9 mouse cellular contexts compared by ENCODE assay signal in genomic region chr17:28987713-28988112, GRCm38 (mm10). TPM values are rescaled to one million over a fixed set of nuclear protein-coding genes. Genes with fewer than 3 reads are reported as not detected.
DNase-seq lines count a peak whose midpoint lies in the region; ATAC-seq lines count a peak whose summit lies in the region.
"Had no signal": no experiment of that assay in that cellular context is flagged by ENCODE, and none has a peak within 500 bp of the region (broad histone marks: within the 10 kb centered on the region; RNA-seq: fewer than 3 reads in every experiment).

No protein-coding gene starts in this region.

- DNase-seq in adrenal gland, postnatal 14 days = peak; percentile 59
- no peak for DNase-seq in adrenal gland, adult 2 months
- peak; percentile 41 to 54 for DNase-seq in left cerebral cortex, postnatal 14 days (ENCODE audit: low spot score in 2 of 2)
- no peak for DNase-seq in left cerebral cortex, adult 8-10 months (ENCODE audit: low spot score in 2 of 2)
- peak; percentile 64 for DNase-seq in mesoderm, embryonic 11.5 days (ENCODE audit: low read depth, low spot score)
- DNase-seq in ovary, postnatal 10 days (ENCODE audit: low spot score) = no peak

- ATAC-seq in activated CD4-positive, CD25-positive, alpha-beta regulatory T cell, adult 4 months = peak; percentile 71
- peak; percentile 63 for ATAC-seq in granulocyte monocyte progenitor cell, adult 5-6 weeks (replicated peaks; ENCODE audit: poor library complexity, severe bottlenecking)

- intact Hi-C loops in left cerebral cortex, postnatal 14 days (cut with DNase I) = loop anchor here (5.0 kb wide), 1 partner anchor 185 kb away; no protein-coding TSS in a partner anchor

RNA-seq across cellular contexts. Expression of gene Stk38, which starts 20.1 kb away (rescaled TPM):
- total RNA-seq in adrenal gland, postnatal 14 days (2021) = 55.0 and 73.5 TPM in 2 replicates
- 10 to 100 TPM; 50.5 to 52.6 TPM for total RNA-seq in adrenal gland, adult 2 months (2021)
- polyA plus RNA-seq in adrenal gland, adult 2 months (2012; rRNA removed) = 151 and 161 TPM in 2 replicates
- total RNA-seq in left cerebral cortex, postnatal 14 days (2021) = 10 to 100 TPM; 47.5 to 49.2 TPM
- total RNA-seq in left cerebral cortex, adult 8-10 months (2022) = 10 to 100 TPM; 46.7 to 54.7 (median 48.4) TPM
- 100 to 1,000 TPM; 196 to 222 TPM for polyA plus RNA-seq in activated CD4-positive, CD25-positive, alpha-beta regulatory T cell, adult 4 months (2017; shearing (Covaris generic))
- total RNA-seq in granulocyte monocyte progenitor cell, adult 5-6 weeks (2014; fragmentation: Nextera tagmentation) = 99.0 and 116 TPM in 2 replicates
- 51.6 and 58.2 TPM in 2 replicates for total RNA-seq in granulocyte monocyte progenitor cell, adult 5-6 weeks (2017)

RNA-seq across cellular contexts. Expression of gene Kctd20, which starts 36.0 kb away (rescaled TPM):
- 71.6 and 79.3 TPM in 2 replicates for total RNA-seq in adrenal gland, postnatal 14 days (2021)
- total RNA-seq in adrenal gland, adult 2 months (2021) = 10 to 100 TPM; 48.2 to 63.7 TPM
- 23.5 and 32.7 TPM in 2 replicates for polyA plus RNA-seq in adrenal gland, adult 2 months (2012; rRNA removed)
- 10 to 100 TPM; 81.0 to 85.9 TPM for total RNA-seq in left cerebral cortex, postnatal 14 days (2021)
- 10 to 100 TPM; 57.5 to 72.8 (median 64.2) TPM for total RNA-seq in left cerebral cortex, adult 8-10 months (2022)
- 10 to 100 TPM; 32.0 to 47.5 TPM for polyA plus RNA-seq in activated CD4-positive, CD25-positive, alpha-beta regulatory T cell, adult 4 months (2017; shearing (Covaris generic))
- 99.8 and 132 TPM in 2 replicates for total RNA-seq in granulocyte monocyte progenitor cell, adult 5-6 weeks (2014; fragmentation: Nextera tagmentation)
- 146 and 162 TPM in 2 replicates for total RNA-seq in granulocyte monocyte progenitor cell, adult 5-6 weeks (2017)

RNA-seq across cellular contexts. Expression of gene Pxt1, which starts 44.1 kb away (rescaled TPM):
- total RNA-seq in adrenal gland, postnatal 14 days (2021) = 0.64 and 1.3 TPM in 2 replicates
- total RNA-seq in adrenal gland, adult 2 months (2021) = not detected
- polyA plus RNA-seq in adrenal gland, adult 2 months (2012; rRNA removed) = 0.80 and 1.0 TPM in 2 replicates
- not detected for total RNA-seq in left cerebral cortex, postnatal 14 days (2021)
- not detected for total RNA-seq in left cerebral cortex, adult 8-10 months (2022)
- under 1 TPM in 1 of 2 experiments, not detected in 1; 0.77 TPM for polyA plus RNA-seq in activated CD4-positive, CD25-positive, alpha-beta regulatory T cell, adult 4 months (2017; shearing (Covaris generic))
- total RNA-seq in granulocyte monocyte progenitor cell, adult 5-6 weeks (2014; fragmentation: Nextera tagmentation) = not detected in 2 replicates
- total RNA-seq in granulocyte monocyte progenitor cell, adult 5-6 weeks (2017) = not detected in 2 replicates
- polyA plus RNA-seq: neural tube, embryonic 14.5 days had no signal

RNA-seq across cellular contexts. Expression of gene Srsf3, which starts 44.7 kb away (rescaled TPM):
- 167 and 224 TPM in 2 replicates for total RNA-seq in adrenal gland, postnatal 14 days (2021)
- total RNA-seq in adrenal gland, adult 2 months (2021) = 100 to 1,000 TPM in 1 of 2 experiments, 10 to 100 TPM in 1; 94.0 to 149 TPM
- polyA plus RNA-seq in adrenal gland, adult 2 months (2012; rRNA removed) = 161 and 183 TPM in 2 replicates
- 100 to 1,000 TPM; 125 to 127 TPM for total RNA-seq in left cerebral cortex, postnatal 14 days (2021)
- 100 to 1,000 TPM; 101 to 142 (median 115) TPM for total RNA-seq in left cerebral cortex, adult 8-10 months (2022)
- 100 to 1,000 TPM; 265 to 364 TPM for polyA plus RNA-seq in activated CD4-positive, CD25-positive, alpha-beta regulatory T cell, adult 4 months (2017; shearing (Covaris generic))
- 474 and 486 TPM in 2 replicates for total RNA-seq in granulocyte monocyte progenitor cell, adult 5-6 weeks (2014; fragmentation: Nextera tagmentation)
- 734 and 859 TPM in 2 replicates for total RNA-seq in granulocyte monocyte progenitor cell, adult 5-6 weeks (2017)

Comparison
In these comparisons a context has a peak if more than half of its experiments do, and no peak if none do; other contexts are left out.
1. DNase-seq: peak in adrenal gland, postnatal 14 days (single experiment), left cerebral cortex, postnatal 14 days (2 of 2) and mesoderm, embryonic 11.5 days (single experiment); none in adrenal gland, adult 2 months (single experiment), left cerebral cortex, adult 8-10 months (0 of 2) and ovary, postnatal 10 days (single experiment).